Mouse (Mus musculus): ENCODE data around the gene Papss1. TPM values are rescaled to one million over a fixed set of nuclear protein-coding genes. Genes with fewer than 3 reads are reported as not detected.
"Not testable (repeated sequence)": the region's sequence is repeated elsewhere in the genome, so short reads cannot be mapped to it uniquely, and the experiment has no call there.

The Papss1 gene
- polyA plus RNA-seq, 1 experiment, result 56.2 TPM

- DNase-seq, result peak; percentile 47
- WGBS, result 16% methylated on average over 11 of the region's 11 CpGs
- Histone ChIP-seq H3K36me3 (ENCODE audit: control insufficient read depth, insufficient read depth, low read length) (no peaks in the 10 kb centered on the region), H3K4me3 (ENCODE audit: insufficient read depth, low read depth, low read length) (no peak overlapping the region), H3K27me3 (replicated peaks; ENCODE audit: control insufficient read depth, insufficient read depth, low read length) (no peaks in the 10 kb centered on the region), H3K27ac (ENCODE audit: insufficient read depth, low read depth, low read length) (no peak overlapping the region), H3K4me1 (ENCODE audit: control insufficient read depth, insufficient read depth, low read length) (no peaks in the 10 kb centered on the region)
- TF ChIP-seq POLR2A (IDR thresholded peaks at IDR 0.05; ENCODE audit: low read depth, low read length), result no peak
- peak; percentile 63 for TF ChIP-seq CTCF (conservative IDR thresholded peaks at IDR 0.05; ENCODE audit: insufficient read depth, insufficient read length, low read depth, low read length)
Observed at GRCm38 (mm10) chr3:131524779-131525178, 39.8 kb upstream of the Papss1 start.

GRCm38 (mm10) chr3:131525229-131525628 is 39.3 kb upstream of the Papss1 start:
- 84% methylated on average over 3 of the region's 3 CpGs for WGBS
- no peaks in the 10 kb centered on the region for H3K4me1 ChIP-seq (ENCODE audit: control insufficient read depth, insufficient read depth, low read length)
- H3K4me3 ChIP-seq (ENCODE audit: insufficient read depth, low read depth, low read length), result no peak overlapping the region
- DNase-seq, result no peak
- H3K36me3 ChIP-seq (ENCODE audit: control insufficient read depth, insufficient read depth, low read length), result no peaks in the 10 kb centered on the region
- no peak overlapping the region for H3K27ac ChIP-seq (ENCODE audit: insufficient read depth, low read depth, low read length)
- H3K27me3 ChIP-seq (replicated peaks; ENCODE audit: control insufficient read depth, insufficient read depth, low read length), result no peaks in the 10 kb centered on the region
- no peak for TF ChIP-seq POLR2A (IDR thresholded peaks at IDR 0.05; ENCODE audit: low read depth, low read length)
- no peak for TF ChIP-seq CTCF (conservative IDR thresholded peaks at IDR 0.05; ENCODE audit: insufficient read depth, insufficient read length, low read depth, low read length)

GRCm38 (mm10) chr3:131541244-131541942 is 23.2 kb upstream of the Papss1 start:
- no peaks in the 10 kb centered on the region for H3K27me3 ChIP-seq (replicated peaks; ENCODE audit: control insufficient read depth, insufficient read depth, low read length)
- no peaks in the 10 kb centered on the region for H3K36me3 ChIP-seq (ENCODE audit: control insufficient read depth, insufficient read depth, low read length)
- no peak for TF ChIP-seq POLR2A (IDR thresholded peaks at IDR 0.05; ENCODE audit: low read depth, low read length)
- TF ChIP-seq CTCF (conservative IDR thresholded peaks at IDR 0.05; ENCODE audit: insufficient read depth, insufficient read length, low read depth, low read length), result no peak
- H3K27ac ChIP-seq (ENCODE audit: insufficient read depth, low read depth, low read length), result no peak overlapping the region
- WGBS, result 89% methylated on average over 13 of the region's 13 CpGs
- no peak overlapping the region for H3K4me3 ChIP-seq (ENCODE audit: insufficient read depth, low read depth, low read length)
- no peak for DNase-seq
- H3K4me1 ChIP-seq (ENCODE audit: control insufficient read depth, insufficient read depth, low read length), result no peaks in the 10 kb centered on the region

GRCm38 (mm10) chr3:131547562-131547961 is 17.0 kb upstream of the Papss1 start:
- WGBS, result 97% methylated on average over 17 of the region's 17 CpGs
- DNase-seq; H3K27ac ChIP-seq (ENCODE audit: insufficient read depth, low read depth, low read length); H3K27me3 ChIP-seq (replicated peaks; ENCODE audit: control insufficient read depth, insufficient read depth, low read length); H3K4me1 ChIP-seq (ENCODE audit: control insufficient read depth, insufficient read depth, low read length); H3K4me3 ChIP-seq (ENCODE audit: insufficient read depth, low read depth, low read length); H3K36me3 ChIP-seq (ENCODE audit: control insufficient read depth, insufficient read depth, low read length): not testable (repeated sequence)

- TF ChIP-seq CTCF (conservative IDR thresholded peaks at IDR 0.05; ENCODE audit: insufficient read depth, insufficient read length, low read depth, low read length) (no peak), POLR2A (IDR thresholded peaks at IDR 0.05; ENCODE audit: low read depth, low read length) (no peak)
- H3K27me3 ChIP-seq (replicated peaks; ENCODE audit: control insufficient read depth, insufficient read depth, low read length), result no peaks in the 10 kb centered on the region
- no peaks in the 10 kb centered on the region for H3K36me3 ChIP-seq (ENCODE audit: control insufficient read depth, insufficient read depth, low read length)
- WGBS, result 79% methylated on average over 4 of the region's 4 CpGs
- no peak for DNase-seq
- no peak overlapping the region for H3K27ac ChIP-seq (ENCODE audit: insufficient read depth, low read depth, low read length)
- no peak overlapping the region for H3K4me3 ChIP-seq (ENCODE audit: insufficient read depth, low read depth, low read length)
- H3K4me1 ChIP-seq (ENCODE audit: control insufficient read depth, insufficient read depth, low read length), result no peaks in the 10 kb centered on the region; the same call in 1 of the 2 replicates
Observed at GRCm38 (mm10) chr3:131550046-131550445, 14.5 kb upstream of the Papss1 start.

GRCm38 (mm10) chr3:131552349-131553254 is 12.0 kb upstream of the Papss1 start:
- 37% methylated on average over 9 of the region's 9 CpGs for WGBS
- H3K36me3 ChIP-seq (ENCODE audit: control insufficient read depth, insufficient read depth, low read length), result no peaks in the 10 kb centered on the region
- no peaks in the 10 kb centered on the region for H3K27me3 ChIP-seq (replicated peaks; ENCODE audit: control insufficient read depth, insufficient read depth, low read length)
- DNase-seq, result peak; percentile 63
- no peaks in the 10 kb centered on the region; the same call in 1 of the 2 replicates for H3K4me1 ChIP-seq (ENCODE audit: control insufficient read depth, insufficient read depth, low read length)
- no peak overlapping the region for H3K27ac ChIP-seq (ENCODE audit: insufficient read depth, low read depth, low read length)
- TF ChIP-seq POLR2A (IDR thresholded peaks at IDR 0.05; ENCODE audit: low read depth, low read length), result no peak
- TF ChIP-seq CTCF (conservative IDR thresholded peaks at IDR 0.05; ENCODE audit: insufficient read depth, insufficient read length, low read depth, low read length), result 0 out of 2 replicates have a peak, but pooled peaks have one; percentile 13
- H3K4me3 ChIP-seq (ENCODE audit: insufficient read depth, low read depth, low read length), result no peak overlapping the region

GRCm38 (mm10) chr3:131555771-131556170 is 8.8 kb upstream of the Papss1 start:
- no peaks in the 10 kb centered on the region for H3K27me3 ChIP-seq (replicated peaks; ENCODE audit: control insufficient read depth, insufficient read depth, low read length)
- no peaks in the 10 kb centered on the region; the same call in 1 of the 2 replicates for H3K4me1 ChIP-seq (ENCODE audit: control insufficient read depth, insufficient read depth, low read length)
- H3K4me3 ChIP-seq (ENCODE audit: insufficient read depth, low read depth, low read length), result no peak overlapping the region
- no peak overlapping the region for H3K27ac ChIP-seq (ENCODE audit: insufficient read depth, low read depth, low read length)
- no peaks in the 10 kb centered on the region for H3K36me3 ChIP-seq (ENCODE audit: control insufficient read depth, insufficient read depth, low read length)
- no peak for DNase-seq
- TF ChIP-seq POLR2A (IDR thresholded peaks at IDR 0.05; ENCODE audit: low read depth, low read length) (no peak), CTCF (conservative IDR thresholded peaks at IDR 0.05; ENCODE audit: insufficient read depth, insufficient read length, low read depth, low read length) (no peak)
